Mouse (Mus musculus): ENCODE measurements around the gene Rsph6a. TPM values are rescaled to one million over a fixed set of nuclear protein-coding genes. Genes with fewer than 3 reads are reported as not detected.

Rsph6a gene
- polyA plus RNA-seq (2015; fragmentation: Nextera tagmentation; extraction: Ambion mirVana) = 0.17 and 0.40 TPM in 2 replicates

GRCm38 (mm10) chr7:19054047-19054776, at the start of gene Rsph6a:
TSS of gene Rsph6a (plus strand) at chr7:19054690.
- peak; percentile 78 for ATAC-seq
- Histone ChIP-seq H3K4me1 (ENCODE audit: control insufficient read depth, insufficient read depth, low read depth, low read length) (no peaks in the 10 kb centered on the region; the same call in 1 of the 2 replicates), H3K4me2 (ENCODE audit: low read length) (peak within 1 kb of the TSS; percentile 57), H3K9me3 (ENCODE audit: control insufficient read depth, low read length) (no peaks in the 10 kb centered on the region), H3K9ac (ENCODE audit: low read depth, low read length) (peak within 1 kb of the TSS; percentile 56), H3K27ac (ENCODE audit: low read depth, low read length) (peak within 1 kb of the TSS; percentile 45), H3K27me3 (replicated peaks; ENCODE audit: control insufficient read depth, insufficient read depth, low read length) (no peaks in the 10 kb centered on the region), H3K4me3 (ENCODE audit: low read length) (peak within 1 kb of the TSS; percentile 31), H3K36me3 (ENCODE audit: control insufficient read depth, insufficient read depth, low read length) (peaks cover 21% of the 10 kb centered on the region)
- WGBS = 21% methylated on average over 33 of the region's 33 CpGs

- ATAC-seq = no peak
- H3K27ac ChIP-seq (ENCODE audit: low read depth, low read length) = no peak overlapping the region
- 76% methylated on average over 31 of the region's 34 CpGs for WGBS
- H3K9ac ChIP-seq (ENCODE audit: low read depth, low read length) = peak overlapping the region; percentile 87
- H3K9me3 ChIP-seq (ENCODE audit: control insufficient read depth, low read length) = no peaks in the 10 kb centered on the region
- H3K36me3 ChIP-seq (ENCODE audit: control insufficient read depth, insufficient read depth, low read length) = peaks cover 20% of the 10 kb centered on the region
- H3K27me3 ChIP-seq (replicated peaks; ENCODE audit: control insufficient read depth, insufficient read depth, low read length) = no peaks in the 10 kb centered on the region
- H3K4me2 ChIP-seq (ENCODE audit: low read length) = peak overlapping the region; percentile 87
- peak overlapping the region; percentile 76 for H3K4me3 ChIP-seq (ENCODE audit: low read length)
- H3K4me1 ChIP-seq (ENCODE audit: control insufficient read depth, insufficient read depth, low read depth, low read length) = peaks cover 34% of the 10 kb centered on the region
Measured at GRCm38 (mm10) chr7:19005417-19006121, 48.9 kb upstream of the Rsph6a start.

- WGBS = 6% methylated on average over 12 of the region's 12 CpGs
- no peak overlapping the region for H3K9ac ChIP-seq (ENCODE audit: low read depth, low read length)
- H3K4me3 ChIP-seq (ENCODE audit: low read length) = 0 out of 2 replicates have a peak overlapping the region, but pooled peaks have one; percentile 3
- H3K9me3 ChIP-seq (ENCODE audit: control insufficient read depth, low read length) = no peaks in the 10 kb centered on the region
- peak overlapping the region; percentile 87 for H3K4me2 ChIP-seq (ENCODE audit: low read length)
- H3K27me3 ChIP-seq (replicated peaks; ENCODE audit: control insufficient read depth, insufficient read depth, low read length) = no peaks in the 10 kb centered on the region
- peaks cover 34% of the 10 kb centered on the region for H3K4me1 ChIP-seq (ENCODE audit: control insufficient read depth, insufficient read depth, low read depth, low read length)
- peaks cover 20% of the 10 kb centered on the region for H3K36me3 ChIP-seq (ENCODE audit: control insufficient read depth, insufficient read depth, low read length)
- no peak for ATAC-seq
- no peak overlapping the region for H3K27ac ChIP-seq (ENCODE audit: low read depth, low read length)
Measured at GRCm38 (mm10) chr7:19006476-19006875, 48.0 kb upstream of the Rsph6a start.

- Histone ChIP-seq H3K9me3 (ENCODE audit: control insufficient read depth, low read length) (no peaks in the 10 kb centered on the region), H3K36me3 (ENCODE audit: control insufficient read depth, insufficient read depth, low read length) (peaks cover 20% of the 10 kb centered on the region), H3K9ac (ENCODE audit: low read depth, low read length) (no peak overlapping the region; the same call in 1 of the 2 replicates), H3K4me2 (ENCODE audit: low read length) (peak overlapping the region; percentile 23; the same call in 1 of the 2 replicates), H3K4me3 (ENCODE audit: low read length) (no peak overlapping the region), H3K27me3 (replicated peaks; ENCODE audit: control insufficient read depth, insufficient read depth, low read length) (no peaks in the 10 kb centered on the region), H3K4me1 (ENCODE audit: control insufficient read depth, insufficient read depth, low read depth, low read length) (peaks cover 35% of the 10 kb centered on the region), H3K27ac (ENCODE audit: low read depth, low read length) (no peak overlapping the region)
- 77% methylated on average over 13 of the region's 13 CpGs for WGBS
- no peak for ATAC-seq
Measured at GRCm38 (mm10) chr7:19007026-19007977, 47.2 kb upstream of the Rsph6a start.

DNA sequence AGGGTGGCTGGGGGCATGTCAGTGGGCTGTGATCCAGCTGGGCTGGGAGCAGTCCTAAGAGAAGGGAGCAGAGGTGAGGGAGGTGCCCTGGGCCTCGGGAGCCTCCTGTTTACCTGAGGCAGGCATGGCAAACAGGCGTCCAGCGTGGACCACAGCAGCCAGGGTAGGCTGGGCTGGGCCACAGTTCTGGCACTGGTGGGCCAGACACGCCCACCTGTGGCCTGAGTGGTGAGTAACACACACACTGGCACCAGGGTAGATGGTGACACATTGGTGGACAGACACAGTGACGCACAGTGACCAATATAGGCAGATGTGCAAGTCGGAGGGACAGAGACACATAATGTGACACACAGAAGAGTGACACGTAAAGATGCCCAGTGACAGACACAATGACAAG, 43.9 kb upstream of the Rsph6a start:
- Histone ChIP-seq H3K9me3 (ENCODE audit: control insufficient read depth, low read length) (no peaks in the 10 kb centered on the region), H3K9ac (ENCODE audit: low read depth, low read length) (no peak overlapping the region), H3K27ac (ENCODE audit: low read depth, low read length) (no peak overlapping the region), H3K4me3 (ENCODE audit: low read length) (no peak overlapping the region), H3K36me3 (ENCODE audit: control insufficient read depth, insufficient read depth, low read length) (peaks cover 16% of the 10 kb centered on the region), H3K4me2 (ENCODE audit: low read length) (no peak overlapping the region), H3K4me1 (ENCODE audit: control insufficient read depth, insufficient read depth, low read depth, low read length) (peaks cover 23% of the 10 kb centered on the region), H3K27me3 (replicated peaks; ENCODE audit: control insufficient read depth, insufficient read depth, low read length) (no peaks in the 10 kb centered on the region)
- no peak for ATAC-seq
- 84% methylated on average over 7 of the region's 7 CpGs for WGBS

DNA sequence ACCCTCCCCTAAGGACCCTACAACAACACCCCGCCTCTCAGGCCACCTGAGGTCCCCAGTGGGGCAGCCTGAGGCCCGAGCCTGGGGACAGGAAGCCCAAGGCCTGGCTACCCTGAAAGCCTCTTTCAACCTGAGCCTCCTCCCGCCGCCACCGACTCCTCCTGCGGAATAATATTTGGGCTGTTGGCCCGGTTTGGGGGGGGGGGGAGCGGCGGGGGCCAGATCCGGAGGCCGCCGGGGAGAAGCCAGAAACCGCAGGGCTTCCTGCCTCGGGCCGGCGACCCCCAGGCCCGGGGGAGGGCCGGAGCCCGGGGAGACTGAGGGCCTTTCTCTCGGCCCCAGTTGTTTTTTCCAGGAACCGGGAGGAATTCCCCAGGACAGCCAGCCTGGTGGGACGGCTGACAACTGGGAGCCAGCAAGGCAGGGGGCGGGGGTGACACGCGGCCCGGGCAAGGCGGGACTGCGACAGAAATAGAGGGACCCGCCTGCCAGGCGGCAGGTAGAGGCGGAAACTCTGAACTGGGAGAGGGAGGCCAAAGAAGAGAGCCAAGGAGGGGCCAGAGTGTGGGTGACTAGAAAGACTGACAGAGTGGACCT, 42.4 kb upstream of the Rsph6a start:
- 5% methylated on average over 29 of the region's 31 CpGs for WGBS
- 0 out of 2 replicates have a peak, but pooled peaks have one; percentile 2 for ATAC-seq
- H3K4me2 ChIP-seq (ENCODE audit: low read length) = peak overlapping the region; percentile 57

DNA sequence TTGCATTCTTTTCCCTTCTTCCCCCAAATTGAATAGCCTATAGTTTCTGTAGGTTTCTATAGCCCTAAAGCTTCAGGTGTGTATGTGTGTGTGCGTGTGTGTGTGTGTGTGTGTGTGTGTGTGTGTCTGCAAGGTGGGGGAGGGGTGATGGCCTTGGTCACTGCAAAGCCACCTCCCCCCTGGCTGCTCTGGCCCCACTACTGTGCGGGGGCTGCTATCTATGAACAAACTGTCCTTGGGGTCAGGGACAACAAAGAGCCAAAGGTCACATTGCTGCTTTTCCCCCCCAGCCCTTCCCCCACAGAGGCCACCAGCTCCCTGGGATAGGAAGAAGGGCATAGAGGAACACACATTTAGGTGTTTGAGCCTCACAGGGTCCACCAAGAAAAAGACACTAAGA, 41.6 kb upstream of the Rsph6a start:
- 57% methylated on average over 2 of the region's 2 CpGs for WGBS
- H3K27ac ChIP-seq (ENCODE audit: low read depth, low read length) = no peak overlapping the region
- H3K27me3 ChIP-seq (replicated peaks; ENCODE audit: control insufficient read depth, insufficient read depth, low read length) = no peaks in the 10 kb centered on the region
- H3K9ac ChIP-seq (ENCODE audit: low read depth, low read length) = no peak overlapping the region
- H3K36me3 ChIP-seq (ENCODE audit: control insufficient read depth, insufficient read depth, low read length) = no peaks in the 10 kb centered on the region
- H3K9me3 ChIP-seq (ENCODE audit: control insufficient read depth, low read length) = no peaks in the 10 kb centered on the region
- H3K4me1 ChIP-seq (ENCODE audit: control insufficient read depth, insufficient read depth, low read depth, low read length) = peaks cover 7% of the 10 kb centered on the region
- no peak overlapping the region for H3K4me3 ChIP-seq (ENCODE audit: low read length)
- H3K4me2 ChIP-seq (ENCODE audit: low read length) = no peak overlapping the region; the same call in 1 of the 2 replicates
- ATAC-seq = no peak

More for the DNA sequence above, 42.4 kb upstream of the Rsph6a start:
- no peak overlapping the region for H3K27ac ChIP-seq (ENCODE audit: low read depth, low read length)
- H3K9ac ChIP-seq (ENCODE audit: low read depth, low read length) = peak overlapping the region; percentile 36
- peak overlapping the region; percentile 5 for H3K4me3 ChIP-seq (ENCODE audit: low read length)
- no peaks in the 10 kb centered on the region for H3K9me3 ChIP-seq (ENCODE audit: control insufficient read depth, low read length)
- no peaks in the 10 kb centered on the region for H3K27me3 ChIP-seq (replicated peaks; ENCODE audit: control insufficient read depth, insufficient read depth, low read length)
- peaks cover 9% of the 10 kb centered on the region for H3K4me1 ChIP-seq (ENCODE audit: control insufficient read depth, insufficient read depth, low read depth, low read length)
- peaks cover 4% of the 10 kb centered on the region; the same call in 1 of the 2 replicates for H3K36me3 ChIP-seq (ENCODE audit: control insufficient read depth, insufficient read depth, low read length)

- 53% methylated on average over 15 of the region's 15 CpGs for WGBS
- ATAC-seq = no peak
Measured at GRCm38 (mm10) chr7:19014452-19014851, 40.0 kb upstream of the Rsph6a start.

More at GRCm38 (mm10) chr7:19014452-19014851, 40.0 kb upstream of the Rsph6a start:
- H3K36me3 ChIP-seq (ENCODE audit: control insufficient read depth, insufficient read depth, low read length) = no peaks in the 10 kb centered on the region
- H3K4me2 ChIP-seq (ENCODE audit: low read length) = no peak overlapping the region
- no peak overlapping the region for H3K27ac ChIP-seq (ENCODE audit: low read depth, low read length)
- H3K4me1 ChIP-seq (ENCODE audit: control insufficient read depth, insufficient read depth, low read depth, low read length) = peaks cover 7% of the 10 kb centered on the region
- H3K4me3 ChIP-seq (ENCODE audit: low read length) = no peak overlapping the region
- H3K27me3 ChIP-seq (replicated peaks; ENCODE audit: control insufficient read depth, insufficient read depth, low read length) = no peaks in the 10 kb centered on the region
- no peak overlapping the region for H3K9ac ChIP-seq (ENCODE audit: low read depth, low read length)
- H3K9me3 ChIP-seq (ENCODE audit: control insufficient read depth, low read length) = no peaks in the 10 kb centered on the region

Data from hindbrain, embryonic 16.5 days (tissue).